Mouse (Mus musculus) E14TG2a.4 (cell line): ENCODE measurements around the gene Tmc8.

ENCODE experiments used
- CTCF ChIP-seq: conservative IDR thresholded peaks from 2 replicates; pipeline ENCODE4 v1.5.1; 2014; ENCODE audit warnings: low read length
- POU5F1 ChIP-seq: IDR thresholded peaks from 2 replicates; pipeline ENCODE4 v1.6.1; 2014; ENCODE audit warnings: low read length, borderline replicate concordance

GRCm38 (mm10) chr11:117741128-117741527, 40.7 kb upstream of the Tmc8 start:
- no peak for TF ChIP-seq CTCF
- TF ChIP-seq POU5F1 = no peak
